Mouse (Mus musculus): ENCODE measurements around the gene Chad. TPM values are rescaled to one million over a fixed set of nuclear protein-coding genes. Genes with fewer than 3 reads are reported as not detected.

Gene Chad
- polyA plus RNA-seq, 1 experiment = not detected

DNA sequence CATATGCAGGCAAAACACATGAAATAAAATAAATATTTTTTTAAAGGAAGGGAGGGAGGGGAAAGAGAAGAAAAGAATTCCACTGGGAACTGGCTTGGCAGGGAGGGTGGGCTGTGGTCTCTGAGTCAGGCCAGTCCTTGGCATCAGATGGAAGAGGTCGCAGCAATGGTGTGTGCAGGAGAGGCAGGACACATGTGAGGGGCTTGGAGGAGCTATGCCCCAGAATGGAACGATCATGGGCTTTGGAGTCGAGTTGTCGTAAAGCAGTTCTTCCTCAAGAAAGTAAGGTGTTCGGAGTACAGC, 14.5 kb upstream of the Chad start:
- 88% methylated on average over 5 of the region's 5 CpGs for WGBS
- H3K27ac ChIP-seq (ENCODE audit: insufficient read depth, low read depth, low read length) = no peak overlapping the region
- no peak overlapping the region for H3K4me3 ChIP-seq (ENCODE audit: insufficient read depth, low read depth, low read length)
- no peak for TF ChIP-seq CTCF (IDR thresholded peaks at IDR 0.05; ENCODE audit: insufficient read depth, low read depth, low read length)
- TF ChIP-seq POLR2A (IDR thresholded peaks at IDR 0.05; ENCODE audit: insufficient read depth, low read depth, low read length) = no peak
- peaks cover 8% of the 10 kb centered on the region; the same call in 1 of the 2 replicates for H3K4me1 ChIP-seq (ENCODE audit: control insufficient read depth, insufficient read depth, low read length)

DNA sequence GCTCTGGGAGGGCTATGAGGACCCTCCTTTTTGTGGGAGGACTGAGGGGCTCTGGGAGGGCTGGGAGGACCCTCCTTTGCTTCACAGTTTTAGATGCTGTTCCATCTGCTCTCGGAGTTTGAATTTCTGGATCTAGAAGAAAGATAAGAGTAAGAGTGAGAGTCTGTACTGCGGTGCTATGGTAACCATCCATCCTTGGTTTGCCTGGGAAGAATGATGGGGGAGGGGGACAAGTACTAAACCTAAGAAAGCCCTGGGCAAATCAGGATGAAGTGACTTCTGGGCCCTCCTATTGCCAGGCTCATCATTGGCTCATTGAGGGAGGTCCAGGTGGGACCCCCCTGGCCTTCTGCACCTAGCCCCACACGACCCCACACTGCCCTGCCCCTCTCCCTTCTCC, 6.6 kb upstream of the Chad start:
- no peak overlapping the region for H3K27ac ChIP-seq (ENCODE audit: insufficient read depth, low read depth, low read length)
- WGBS = 62% methylated on average over 3 of the region's 3 CpGs
- no peaks in the 10 kb centered on the region for H3K4me1 ChIP-seq (ENCODE audit: control insufficient read depth, insufficient read depth, low read length)
- TF ChIP-seq POLR2A (IDR thresholded peaks at IDR 0.05; ENCODE audit: insufficient read depth, low read depth, low read length) (no peak), CTCF (IDR thresholded peaks at IDR 0.05; ENCODE audit: insufficient read depth, low read depth, low read length) (no peak)
- H3K4me3 ChIP-seq (ENCODE audit: insufficient read depth, low read depth, low read length) = no peak overlapping the region

DNA sequence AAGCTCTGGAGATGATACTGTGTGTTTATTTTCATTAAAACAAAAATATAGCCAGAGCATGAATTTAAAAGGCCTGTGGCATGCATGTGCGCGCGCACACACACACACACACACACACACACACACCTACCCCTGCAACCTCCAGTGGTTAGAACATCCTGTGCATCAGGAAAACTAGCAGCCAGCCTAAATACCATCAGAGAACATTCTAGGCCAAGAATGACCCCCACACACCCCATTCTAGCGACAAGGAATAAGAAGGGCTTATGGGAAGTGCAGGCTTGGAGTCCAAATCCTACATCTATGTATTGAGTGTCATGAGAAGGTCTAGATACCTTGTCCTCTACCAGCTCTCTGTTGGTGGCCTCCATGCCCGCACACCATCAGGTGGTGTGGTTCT, 1.5 kb upstream of the Chad start:
- no peak overlapping the region for H3K27ac ChIP-seq (ENCODE audit: insufficient read depth, low read depth, low read length)
- H3K4me3 ChIP-seq (ENCODE audit: insufficient read depth, low read depth, low read length) = no peak overlapping the region
- H3K4me1 ChIP-seq (ENCODE audit: control insufficient read depth, insufficient read depth, low read length) = peaks cover 14% of the 10 kb centered on the region
- over 99% methylated on average over 5 of the region's 5 CpGs for WGBS
- TF ChIP-seq CTCF (IDR thresholded peaks at IDR 0.05; ENCODE audit: insufficient read depth, low read depth, low read length) (no peak), POLR2A (IDR thresholded peaks at IDR 0.05; ENCODE audit: insufficient read depth, low read depth, low read length) (no peak)

DNA sequence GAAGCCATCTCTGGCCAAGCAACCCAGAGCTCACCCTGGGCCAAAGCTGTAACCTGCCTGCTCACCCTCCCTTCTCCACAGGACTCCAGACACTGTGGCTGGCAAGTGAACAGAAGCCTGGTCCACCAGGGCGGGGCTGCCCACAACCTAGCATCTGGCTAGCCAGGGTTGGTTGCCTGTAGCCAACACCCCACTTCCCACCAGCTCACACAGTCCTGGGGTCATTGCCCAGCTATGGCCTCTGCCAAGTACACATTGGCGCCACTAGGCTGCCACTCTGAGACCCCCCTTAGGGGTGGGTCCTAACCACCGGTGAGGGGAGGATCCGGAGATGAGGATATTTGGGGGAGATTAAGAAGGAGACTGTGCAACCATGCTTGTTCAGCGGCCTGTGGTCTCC, 1.0 kb upstream of the Chad start:
- H3K4me1 ChIP-seq (ENCODE audit: control insufficient read depth, insufficient read depth, low read length) = peaks cover 14% of the 10 kb centered on the region
- H3K27ac ChIP-seq (ENCODE audit: insufficient read depth, low read depth, low read length) = no peak overlapping the region
- 51% methylated on average over 5 of the region's 5 CpGs for WGBS
- H3K4me3 ChIP-seq (ENCODE audit: insufficient read depth, low read depth, low read length) = no peak overlapping the region
- TF ChIP-seq POLR2A (IDR thresholded peaks at IDR 0.05; ENCODE audit: insufficient read depth, low read depth, low read length) (no peak), CTCF (IDR thresholded peaks at IDR 0.05; ENCODE audit: insufficient read depth, low read depth, low read length) (no peak)

DNA sequence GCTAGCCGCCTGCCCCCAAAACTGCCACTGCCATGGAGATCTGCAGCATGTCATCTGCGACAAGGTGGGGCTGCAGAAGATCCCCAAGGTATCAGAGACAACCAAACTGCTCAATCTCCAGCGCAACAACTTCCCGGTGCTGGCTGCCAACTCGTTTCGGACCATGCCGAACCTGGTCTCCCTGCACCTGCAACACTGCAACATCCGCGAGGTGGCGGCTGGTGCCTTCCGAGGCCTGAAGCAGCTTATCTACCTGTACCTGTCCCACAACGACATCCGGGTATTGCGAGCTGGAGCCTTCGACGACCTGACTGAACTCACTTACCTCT, 268 bp downstream of the Chad start:
- Histone ChIP-seq H3K4me1 (ENCODE audit: control insufficient read depth, insufficient read depth, low read length) (peaks cover 14% of the 10 kb centered on the region), H3K4me3 (ENCODE audit: insufficient read depth, low read depth, low read length) (no peak overlapping the region), H3K27ac (ENCODE audit: insufficient read depth, low read depth, low read length) (no peak overlapping the region)
- WGBS = 33% methylated on average over 16 of the region's 16 CpGs
- TF ChIP-seq CTCF (IDR thresholded peaks at IDR 0.05; ENCODE audit: insufficient read depth, low read depth, low read length) (no peak), POLR2A (IDR thresholded peaks at IDR 0.05; ENCODE audit: insufficient read depth, low read depth, low read length) (no peak)

DNA sequence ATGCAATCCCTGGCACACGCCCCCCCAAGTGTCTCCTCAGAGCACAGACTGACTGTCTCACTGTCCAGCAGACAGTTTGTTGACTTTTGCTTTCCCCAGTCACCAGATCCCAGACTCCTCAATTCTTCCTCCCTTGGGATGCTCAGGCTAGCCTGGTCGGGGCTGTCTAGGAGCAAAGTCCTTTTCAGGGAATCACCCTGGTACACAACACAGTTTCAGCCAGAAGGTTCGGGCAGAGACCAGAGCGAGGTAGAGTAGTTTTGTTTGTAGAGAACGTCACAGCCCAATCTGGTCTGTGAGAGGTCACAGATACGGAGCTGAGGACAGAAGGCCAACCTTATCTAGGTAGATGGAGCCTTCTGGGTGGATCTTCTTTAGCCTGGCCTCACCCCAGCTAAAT, 1.7 kb downstream of the Chad start:
- no peak overlapping the region for H3K27ac ChIP-seq (ENCODE audit: insufficient read depth, low read depth, low read length)
- WGBS = 87% methylated on average over 6 of the region's 6 CpGs
- no peak for TF ChIP-seq POLR2A (IDR thresholded peaks at IDR 0.05; ENCODE audit: insufficient read depth, low read depth, low read length)
- TF ChIP-seq CTCF (IDR thresholded peaks at IDR 0.05; ENCODE audit: insufficient read depth, low read depth, low read length) = no peak
- H3K4me1 ChIP-seq (ENCODE audit: control insufficient read depth, insufficient read depth, low read length) = peaks cover 14% of the 10 kb centered on the region
- no peak overlapping the region for H3K4me3 ChIP-seq (ENCODE audit: insufficient read depth, low read depth, low read length)

DNA sequence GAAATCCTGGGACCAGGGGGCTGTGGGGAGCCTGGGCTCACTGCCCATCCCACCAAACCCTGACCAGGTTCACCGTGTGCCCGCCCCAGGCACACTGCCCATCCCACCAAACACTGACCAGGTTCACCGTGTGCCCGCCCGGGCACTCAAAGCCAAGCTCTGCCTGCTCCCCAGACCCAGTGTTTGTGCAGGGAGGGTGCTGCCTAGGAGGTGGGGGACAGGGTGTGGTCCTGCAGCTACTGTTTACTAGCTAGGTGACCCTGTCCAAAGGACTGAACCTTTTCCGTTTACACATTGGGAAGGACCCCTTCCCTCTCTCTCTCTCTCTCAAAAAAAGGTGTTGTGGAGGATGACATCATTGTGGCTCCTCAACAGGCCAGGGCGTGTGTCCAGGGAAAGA, 2.5 kb downstream of the Chad start:
- 93% methylated on average over 7 of the region's 7 CpGs for WGBS
- no peak overlapping the region for H3K4me3 ChIP-seq (ENCODE audit: insufficient read depth, low read depth, low read length)
- H3K27ac ChIP-seq (ENCODE audit: insufficient read depth, low read depth, low read length) = no peak overlapping the region
- peaks cover 14% of the 10 kb centered on the region for H3K4me1 ChIP-seq (ENCODE audit: control insufficient read depth, insufficient read depth, low read length)
- no peak for TF ChIP-seq CTCF (IDR thresholded peaks at IDR 0.05; ENCODE audit: insufficient read depth, low read depth, low read length)
- no peak for TF ChIP-seq POLR2A (IDR thresholded peaks at IDR 0.05; ENCODE audit: insufficient read depth, low read depth, low read length)

DNA sequence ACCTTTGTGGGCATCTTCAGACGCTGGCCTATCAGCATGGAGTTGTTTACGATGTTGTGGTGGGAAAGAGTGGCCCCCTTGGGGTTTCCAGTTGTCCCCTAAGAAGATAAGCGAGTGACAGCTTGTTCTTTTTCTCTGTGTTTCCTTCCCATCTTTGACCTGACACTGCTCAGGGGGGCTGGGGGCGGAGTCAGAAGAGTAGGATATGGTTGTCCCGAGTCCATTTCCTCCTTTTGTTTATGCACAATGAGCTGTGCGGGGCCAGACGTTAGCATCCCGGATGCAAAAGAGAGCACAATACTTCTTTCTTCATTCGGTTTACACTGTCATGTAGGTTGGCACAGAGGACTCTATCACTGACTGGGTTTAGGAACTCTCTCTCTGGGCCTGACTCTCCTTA, 5.8 kb downstream of the Chad start:
- Histone ChIP-seq H3K27ac (ENCODE audit: insufficient read depth, low read depth, low read length) (no peak overlapping the region), H3K4me3 (ENCODE audit: insufficient read depth, low read depth, low read length) (no peak overlapping the region), H3K4me1 (ENCODE audit: control insufficient read depth, insufficient read depth, low read length) (no peaks in the 10 kb centered on the region)
- TF ChIP-seq POLR2A (IDR thresholded peaks at IDR 0.05; ENCODE audit: insufficient read depth, low read depth, low read length) = no peak
- TF ChIP-seq CTCF (IDR thresholded peaks at IDR 0.05; ENCODE audit: insufficient read depth, low read depth, low read length) = no peak
- WGBS = 60% methylated on average over 9 of the region's 9 CpGs

DNA sequence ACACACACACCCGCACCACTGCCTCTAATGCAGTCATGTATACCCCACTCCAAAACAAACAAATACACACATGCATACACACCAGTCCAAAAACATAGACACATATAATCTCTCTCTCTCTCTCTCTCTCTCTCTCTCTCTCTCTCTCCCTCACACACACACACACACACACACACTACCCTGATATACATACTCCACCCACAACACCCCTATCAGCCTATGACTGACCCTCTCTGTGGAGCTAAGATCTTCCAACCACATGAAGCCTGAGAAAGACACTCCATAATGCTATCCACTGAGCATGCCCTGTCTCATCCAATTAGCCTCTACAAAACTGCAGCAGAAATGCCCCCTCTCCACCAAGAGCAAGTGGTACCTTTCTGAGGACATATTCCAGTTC, 7.0 kb downstream of the Chad start:
- WGBS = 96% methylated on average over 1 of the region's 1 CpGs
- no peak overlapping the region for H3K4me3 ChIP-seq (ENCODE audit: insufficient read depth, low read depth, low read length)
- no peak for TF ChIP-seq CTCF (IDR thresholded peaks at IDR 0.05; ENCODE audit: insufficient read depth, low read depth, low read length)
- no peak for TF ChIP-seq POLR2A (IDR thresholded peaks at IDR 0.05; ENCODE audit: insufficient read depth, low read depth, low read length)
- no peak overlapping the region for H3K27ac ChIP-seq (ENCODE audit: insufficient read depth, low read depth, low read length)
- no peaks in the 10 kb centered on the region for H3K4me1 ChIP-seq (ENCODE audit: control insufficient read depth, insufficient read depth, low read length)

DNA sequence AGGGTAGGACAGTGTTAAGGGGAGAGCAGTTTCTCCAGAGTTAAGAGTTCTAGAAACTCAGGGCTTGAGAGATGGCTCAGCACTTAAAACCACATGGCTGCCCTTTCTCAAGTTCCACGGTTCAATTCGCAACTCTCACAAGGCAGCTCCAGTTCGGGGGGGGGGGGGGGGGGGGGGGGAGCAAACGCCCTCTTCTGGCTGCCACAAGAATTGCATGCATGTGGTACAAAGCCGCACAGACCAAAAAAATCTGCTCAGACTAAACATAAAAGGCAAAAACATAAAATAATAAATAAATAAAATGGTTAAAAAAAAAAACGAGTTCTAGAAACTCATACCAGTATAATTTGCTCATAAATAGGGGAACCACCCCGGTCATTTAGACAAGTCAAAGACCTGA, 9.7 kb downstream of the Chad start:
- Histone ChIP-seq H3K27ac (ENCODE audit: insufficient read depth, low read depth, low read length) (no peak overlapping the region), H3K4me3 (ENCODE audit: insufficient read depth, low read depth, low read length) (no peak overlapping the region), H3K4me1 (ENCODE audit: control insufficient read depth, insufficient read depth, low read length) (no peaks in the 10 kb centered on the region)
- WGBS = 28% methylated on average over 7 of the region's 7 CpGs
- no peak for TF ChIP-seq CTCF (IDR thresholded peaks at IDR 0.05; ENCODE audit: insufficient read depth, low read depth, low read length)
- no peak for TF ChIP-seq POLR2A (IDR thresholded peaks at IDR 0.05; ENCODE audit: insufficient read depth, low read depth, low read length)
